Mouse (Mus musculus): ENCODE measurements at regions not wholly inside any gene's neighbourhood (a gene's known extent, or its start where the extent isn't known, plus 50 kb on each side); places are given as distances from the start of the nearest gene placed in this dataset.

DNA sequence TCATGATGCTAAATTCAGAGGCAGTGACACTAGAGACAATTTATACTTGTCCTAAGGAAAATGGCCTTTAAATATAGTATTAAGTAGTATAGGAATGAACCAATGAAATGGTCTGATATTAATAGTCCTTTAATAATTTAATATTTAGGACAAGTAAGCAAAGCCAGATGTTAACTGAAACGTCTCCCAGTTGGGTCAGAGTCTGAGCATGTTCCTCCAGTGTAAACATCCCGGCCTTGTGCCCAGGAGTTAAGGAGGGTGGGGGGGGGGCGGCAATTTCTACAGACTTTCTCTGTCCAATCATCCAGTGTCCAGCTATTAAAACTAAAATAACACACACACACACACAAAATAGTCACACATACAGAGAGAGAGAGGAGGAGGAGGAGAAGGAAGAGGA lies 374.1 kb upstream of the Nt5c1b start:
- no peak overlapping the region for H3K9ac ChIP-seq (ENCODE audit: insufficient read depth, low read depth, low read length, poor library complexity, severe bottlenecking)
- no peak overlapping the region for H3K4me3 ChIP-seq (ENCODE audit: insufficient read depth in 1 of 2, low read depth in 1 of 2, low read length in 2 of 2, poor library complexity in 1 of 2, severe bottlenecking in 1 of 2)
- in situ Hi-C loops (cut with MboI; ENCODE audit: low sequenced_read_pairs in 2 of 2, unreplicated experiment in 2 of 2): no loop called here
- H3K4me1 ChIP-seq (ENCODE audit: control insufficient read depth in 2 of 2, insufficient read depth in 2 of 2, low read length in 2 of 2, poor library complexity in 1 of 2): no peaks in the 10 kb centered on the region
- DNase-seq (ENCODE audit: low read depth, low spot score): no peak
- TF ChIP-seq MAFK (IDR thresholded peaks at IDR 0.05; ENCODE audit: insufficient read depth, low read depth, low read length) (no peak), CHD2 (IDR thresholded peaks at IDR 0.05; ENCODE audit: low read depth, low read length) (no peak), HCFC1 (IDR thresholded peaks at IDR 0.05; ENCODE audit: borderline replicate concordance, insufficient read depth, low read length) (no peak), ZNF384 (IDR thresholded peaks at IDR 0.05; ENCODE audit: low read depth, low read length) (no peak), ZC3H11A (IDR thresholded peaks at IDR 0.05; ENCODE audit: borderline replicate concordance, low read depth, low read length) (no peak)
- H3K36me3 ChIP-seq (ENCODE audit: control insufficient read depth, insufficient read depth, low read length, poor library complexity, severe bottlenecking): no peaks in the 10 kb centered on the region
- H3K9me3 ChIP-seq (ENCODE audit: control insufficient read depth, insufficient read depth, low read depth, low read length): no peaks in the 10 kb centered on the region
- no peak overlapping the region for H3K27ac ChIP-seq (ENCODE audit: insufficient read depth, low read depth, low read length, poor library complexity, severe bottlenecking)

DNA sequence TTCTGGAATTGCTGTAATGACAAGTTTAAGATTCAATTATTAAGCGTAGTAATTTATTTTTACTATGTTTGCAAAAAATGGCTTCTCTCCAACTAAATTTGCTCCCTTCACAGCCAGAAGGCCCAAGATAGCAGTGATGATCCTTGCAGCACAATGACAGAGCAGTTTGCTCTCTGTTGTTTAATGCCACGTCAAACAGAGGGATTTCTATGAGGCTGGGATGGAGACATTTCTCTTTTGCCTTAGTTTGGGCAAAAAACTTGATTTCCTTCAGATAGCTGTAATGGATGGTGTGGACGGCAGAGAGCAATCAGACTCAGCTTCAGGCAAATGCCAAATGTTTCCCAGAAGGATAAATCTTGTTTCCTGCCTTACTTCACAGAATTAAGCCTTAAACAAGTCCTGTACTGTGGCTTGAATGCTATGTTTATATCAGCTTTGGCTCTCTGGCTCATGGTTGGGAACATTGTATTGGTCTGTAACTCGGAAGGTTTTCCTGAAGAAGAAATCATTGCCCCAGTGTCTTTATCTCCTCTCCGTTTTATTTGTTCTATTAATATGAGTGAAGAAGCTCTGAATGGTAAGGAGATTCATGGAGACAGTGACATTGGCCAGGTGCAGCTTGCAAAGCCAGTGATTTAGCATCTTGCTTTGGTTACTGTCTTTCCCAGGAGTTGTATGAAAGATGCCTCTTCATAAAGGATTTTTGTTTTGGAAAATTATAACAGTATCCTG lies 373.2 kb upstream of the Nt5c1b start:
- no peaks in the 10 kb centered on the region for H3K9me3 ChIP-seq (ENCODE audit: control insufficient read depth, insufficient read depth, low read depth, low read length)
- no peak overlapping the region for H3K27ac ChIP-seq (ENCODE audit: insufficient read depth, low read depth, low read length, poor library complexity, severe bottlenecking)
- no peak overlapping the region for H3K4me3 ChIP-seq (ENCODE audit: insufficient read depth in 1 of 2, low read depth in 1 of 2, low read length in 2 of 2, poor library complexity in 1 of 2, severe bottlenecking in 1 of 2)
- H3K9ac ChIP-seq (ENCODE audit: insufficient read depth, low read depth, low read length, poor library complexity, severe bottlenecking): no peak overlapping the region
- in situ Hi-C loops (cut with MboI; ENCODE audit: low sequenced_read_pairs in 2 of 2, unreplicated experiment in 2 of 2): no loop called here
- no peaks in the 10 kb centered on the region for H3K36me3 ChIP-seq (ENCODE audit: control insufficient read depth, insufficient read depth, low read length, poor library complexity, severe bottlenecking)
- no peaks in the 10 kb centered on the region for H3K4me1 ChIP-seq (ENCODE audit: control insufficient read depth in 2 of 2, insufficient read depth in 2 of 2, low read length in 2 of 2, poor library complexity in 1 of 2)
- TF ChIP-seq CHD2 (IDR thresholded peaks at IDR 0.05; ENCODE audit: low read depth, low read length): no peak
- TF ChIP-seq HCFC1 (IDR thresholded peaks at IDR 0.05; ENCODE audit: borderline replicate concordance, insufficient read depth, low read length): no peak
- no peak for TF ChIP-seq ZC3H11A (IDR thresholded peaks at IDR 0.05; ENCODE audit: borderline replicate concordance, low read depth, low read length)
- TF ChIP-seq ZNF384 (IDR thresholded peaks at IDR 0.05; ENCODE audit: low read depth, low read length): no peak
- no peak for TF ChIP-seq MAFK (IDR thresholded peaks at IDR 0.05; ENCODE audit: insufficient read depth, low read depth, low read length)
- no peak for DNase-seq (ENCODE audit: low read depth, low spot score)

DNA sequence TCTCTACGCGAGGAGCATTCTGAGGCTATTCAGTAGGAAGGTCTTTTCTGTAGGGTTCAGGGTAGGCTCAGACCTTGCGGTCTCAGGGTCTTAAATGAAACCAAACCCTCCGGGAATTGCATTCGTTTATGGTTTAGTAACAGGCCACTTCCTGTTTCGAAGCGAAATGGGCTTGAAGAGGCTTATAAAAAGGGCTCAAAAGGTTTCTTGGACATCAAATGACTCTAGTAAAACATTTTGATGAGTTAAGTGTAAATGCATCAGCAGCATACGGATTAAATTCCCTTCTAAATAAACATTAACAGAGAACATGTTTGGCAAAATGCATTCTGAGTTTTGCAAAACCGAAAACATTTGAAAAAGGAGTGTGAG lies 372.6 kb upstream of the Nt5c1b start:
- Histone ChIP-seq H3K4me1 (ENCODE audit: control insufficient read depth in 2 of 2, insufficient read depth in 2 of 2, low read length in 2 of 2, poor library complexity in 1 of 2) (no peaks in the 10 kb centered on the region), H3K27ac (ENCODE audit: insufficient read depth, low read depth, low read length, poor library complexity, severe bottlenecking) (no peak overlapping the region), H3K4me3 (ENCODE audit: insufficient read depth in 1 of 2, low read depth in 1 of 2, low read length in 2 of 2, poor library complexity in 1 of 2, severe bottlenecking in 1 of 2) (no peak overlapping the region), H3K9me3 (ENCODE audit: control insufficient read depth, insufficient read depth, low read depth, low read length) (no peaks in the 10 kb centered on the region), H3K9ac (ENCODE audit: insufficient read depth, low read depth, low read length, poor library complexity, severe bottlenecking) (no peak overlapping the region), H3K36me3 (ENCODE audit: control insufficient read depth, insufficient read depth, low read length, poor library complexity, severe bottlenecking) (no peaks in the 10 kb centered on the region)
- no peak for DNase-seq (ENCODE audit: low read depth, low spot score)
- TF ChIP-seq CHD2 (IDR thresholded peaks at IDR 0.05; ENCODE audit: low read depth, low read length) (no peak), HCFC1 (IDR thresholded peaks at IDR 0.05; ENCODE audit: borderline replicate concordance, insufficient read depth, low read length) (no peak), ZC3H11A (IDR thresholded peaks at IDR 0.05; ENCODE audit: borderline replicate concordance, low read depth, low read length) (no peak), MAFK (IDR thresholded peaks at IDR 0.05; ENCODE audit: insufficient read depth, low read depth, low read length) (no peak), ZNF384 (IDR thresholded peaks at IDR 0.05; ENCODE audit: low read depth, low read length) (no peak)
- in situ Hi-C loops (cut with MboI; ENCODE audit: low sequenced_read_pairs in 2 of 2, unreplicated experiment in 2 of 2): no loop called here

DNA sequence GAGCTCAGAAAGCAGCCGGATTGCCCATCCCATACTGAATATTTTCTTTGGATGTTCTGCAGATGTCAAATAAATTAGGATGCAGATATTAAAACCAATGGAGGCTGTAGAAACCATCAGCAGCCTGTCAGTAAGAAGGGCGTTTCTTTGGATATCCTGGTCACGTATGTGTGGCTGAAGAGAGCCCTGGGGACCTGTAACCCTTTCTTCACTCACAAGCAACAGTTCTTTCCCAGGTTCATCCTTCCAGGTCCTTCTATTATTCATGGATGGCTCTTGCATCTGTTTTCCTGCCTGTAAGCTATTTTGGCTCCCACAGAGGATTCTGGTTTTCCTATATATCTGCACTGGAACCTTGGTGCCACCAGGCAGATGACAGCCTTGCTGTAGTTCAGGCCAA lies 372.2 kb upstream of the Nt5c1b start:
- DNase-seq (ENCODE audit: low read depth, low spot score): no peak
- TF ChIP-seq ZC3H11A (IDR thresholded peaks at IDR 0.05; ENCODE audit: borderline replicate concordance, low read depth, low read length): no peak
- no peak for TF ChIP-seq CHD2 (IDR thresholded peaks at IDR 0.05; ENCODE audit: low read depth, low read length)
- H3K36me3 ChIP-seq (ENCODE audit: control insufficient read depth, insufficient read depth, low read length, poor library complexity, severe bottlenecking): no peaks in the 10 kb centered on the region
- H3K4me1 ChIP-seq (ENCODE audit: control insufficient read depth in 2 of 2, insufficient read depth in 2 of 2, low read length in 2 of 2, poor library complexity in 1 of 2): no peaks in the 10 kb centered on the region
- in situ Hi-C loops (cut with MboI; ENCODE audit: low sequenced_read_pairs in 2 of 2, unreplicated experiment in 2 of 2): no loop called here
- no peak overlapping the region for H3K9ac ChIP-seq (ENCODE audit: insufficient read depth, low read depth, low read length, poor library complexity, severe bottlenecking)
- no peak overlapping the region for H3K4me3 ChIP-seq (ENCODE audit: insufficient read depth in 1 of 2, low read depth in 1 of 2, low read length in 2 of 2, poor library complexity in 1 of 2, severe bottlenecking in 1 of 2)
- H3K9me3 ChIP-seq (ENCODE audit: control insufficient read depth, insufficient read depth, low read depth, low read length): no peaks in the 10 kb centered on the region
- H3K27ac ChIP-seq (ENCODE audit: insufficient read depth, low read depth, low read length, poor library complexity, severe bottlenecking): no peak overlapping the region

DNA sequence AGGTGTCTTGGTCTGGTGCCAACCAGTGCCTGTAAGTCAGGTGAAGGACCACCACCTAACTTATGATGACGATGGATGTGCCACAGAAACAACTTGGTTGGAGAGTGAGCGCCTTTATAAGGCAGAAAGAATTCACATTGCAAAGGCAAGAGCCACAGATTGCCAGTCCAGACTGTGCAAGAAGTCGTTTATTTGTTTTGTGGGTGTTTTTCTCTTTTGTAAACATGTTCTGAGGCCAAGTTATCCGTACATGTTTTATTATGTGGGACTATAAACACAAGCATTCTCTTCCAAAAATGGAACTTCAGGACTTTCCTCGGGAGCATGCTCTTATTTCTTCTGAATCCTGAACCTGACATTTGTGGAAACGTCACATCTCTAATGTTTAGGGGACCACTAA lies 369.8 kb upstream of the Nt5c1b start:
- Histone ChIP-seq H3K27ac (ENCODE audit: insufficient read depth, low read depth, low read length, poor library complexity, severe bottlenecking) (no peak overlapping the region), H3K4me3 (ENCODE audit: insufficient read depth in 1 of 2, low read depth in 1 of 2, low read length in 2 of 2, poor library complexity in 1 of 2, severe bottlenecking in 1 of 2) (no peak overlapping the region), H3K36me3 (ENCODE audit: control insufficient read depth, insufficient read depth, low read length, poor library complexity, severe bottlenecking) (no peaks in the 10 kb centered on the region), H3K9me3 (ENCODE audit: control insufficient read depth, insufficient read depth, low read depth, low read length) (no peaks in the 10 kb centered on the region), H3K9ac (ENCODE audit: insufficient read depth, low read depth, low read length, poor library complexity, severe bottlenecking) (no peak overlapping the region), H3K4me1 (ENCODE audit: control insufficient read depth in 2 of 2, insufficient read depth in 2 of 2, low read length in 2 of 2, poor library complexity in 1 of 2) (no peaks in the 10 kb centered on the region)
- in situ Hi-C loops (cut with MboI; ENCODE audit: low sequenced_read_pairs in 2 of 2, unreplicated experiment in 2 of 2): no loop called here
- no peak for DNase-seq (ENCODE audit: low read depth, low spot score)
- no peak for TF ChIP-seq ZC3H11A (IDR thresholded peaks at IDR 0.05; ENCODE audit: borderline replicate concordance, low read depth, low read length)
- no peak for TF ChIP-seq ZNF384 (IDR thresholded peaks at IDR 0.05; ENCODE audit: low read depth, low read length)
- TF ChIP-seq CHD2 (IDR thresholded peaks at IDR 0.05; ENCODE audit: low read depth, low read length): no peak
- no peak for TF ChIP-seq HCFC1 (IDR thresholded peaks at IDR 0.05; ENCODE audit: borderline replicate concordance, insufficient read depth, low read length)
- no peak for TF ChIP-seq MAFK (IDR thresholded peaks at IDR 0.05; ENCODE audit: insufficient read depth, low read depth, low read length)

Data from ES-E14 (cell line).